Mouse (Mus musculus) cerebellum, adult 9-11 months (tissue): ENCODE measurements around the gene Eef1akmt3.

Source experiments
- DNase-seq: peaks from one replicate; pipeline ENCODE4 v3.0.0; 2022

Gene Eef1akmt3

GRCm38 (mm10) chr10:127049395-127050118 lies 8.2 kb upstream of the Eef1akmt3 start:
- DNase-seq, result no peak

- DNase-seq, result no peak
Measured at GRCm38 (mm10) chr10:127048608-127049394, 7.5 kb upstream of the Eef1akmt3 start.

- DNase-seq, result no peak
Measured at GRCm38 (mm10) chr10:127047954-127048353, 6.6 kb upstream of the Eef1akmt3 start, which contains the start of gene Cyp27b1. Gene Cyp27b1 (plus strand): TSS chr10:127048250.

GRCm38 (mm10) chr10:127043187-127043586 lies 1.9 kb upstream of the Eef1akmt3 start:
- no peak for DNase-seq

- DNase-seq, result no peak
Measured at GRCm38 (mm10) chr10:127042468-127043115, 1.3 kb upstream of the Eef1akmt3 start.

GRCm38 (mm10) chr10:127041774-127042338 lies 543 bp upstream of the Eef1akmt3 start:
- DNase-seq, result peak; percentile 87

- no peak for DNase-seq
Measured at GRCm38 (mm10) chr10:127040569-127041214, 621 bp downstream of the Eef1akmt3 start.

- DNase-seq, result no peak
Measured at GRCm38 (mm10) chr10:127037641-127038040, 3.7 kb downstream of the Eef1akmt3 start.

- no peak for DNase-seq
Measured at GRCm38 (mm10) chr10:127036273-127036672, 5.0 kb downstream of the Eef1akmt3 start.

- DNase-seq, result no peak
Measured at GRCm38 (mm10) chr10:127033301-127033741, 8.0 kb downstream of the Eef1akmt3 start.

GRCm38 (mm10) chr10:127030336-127031296 lies 10.7 kb downstream of the Eef1akmt3 start, which contains the start of gene Tsfm:
Gene Tsfm (minus strand): TSS chr10:127030840.
- peak; percentile 90 for DNase-seq

GRCm38 (mm10) chr10:127018422-127018821 lies 22.9 kb downstream of the Eef1akmt3 start:
- DNase-seq, result no peak

GRCm38 (mm10) chr10:127017071-127017470 lies 24.2 kb downstream of the Eef1akmt3 start:
- no peak for DNase-seq

- no peak for DNase-seq
Measured at GRCm38 (mm10) chr10:127016488-127016887, 24.8 kb downstream of the Eef1akmt3 start.

- no peak for DNase-seq
Measured at GRCm38 (mm10) chr10:127003806-127004205, 37.5 kb downstream of the Eef1akmt3 start.

- DNase-seq, result no peak
Measured at GRCm38 (mm10) chr10:127003334-127003733, 38.0 kb downstream of the Eef1akmt3 start.

- no peak for DNase-seq
Measured at GRCm38 (mm10) chr10:127002765-127003164, 38.5 kb downstream of the Eef1akmt3 start.

GRCm38 (mm10) chr10:127002056-127002455 lies 39.3 kb downstream of the Eef1akmt3 start:
- DNase-seq, result no peak

- DNase-seq, result no peak
Measured at GRCm38 (mm10) chr10:127001297-127001696, 40.0 kb downstream of the Eef1akmt3 start.

GRCm38 (mm10) chr10:127000529-127000928 lies 40.8 kb downstream of the Eef1akmt3 start, which contains the start of gene Avil:
Gene Avil (plus strand): TSS chr10:127000709.
- DNase-seq, result no peak
